Mouse (Mus musculus): ENCODE measurements around the gene Optc.

DNA sequence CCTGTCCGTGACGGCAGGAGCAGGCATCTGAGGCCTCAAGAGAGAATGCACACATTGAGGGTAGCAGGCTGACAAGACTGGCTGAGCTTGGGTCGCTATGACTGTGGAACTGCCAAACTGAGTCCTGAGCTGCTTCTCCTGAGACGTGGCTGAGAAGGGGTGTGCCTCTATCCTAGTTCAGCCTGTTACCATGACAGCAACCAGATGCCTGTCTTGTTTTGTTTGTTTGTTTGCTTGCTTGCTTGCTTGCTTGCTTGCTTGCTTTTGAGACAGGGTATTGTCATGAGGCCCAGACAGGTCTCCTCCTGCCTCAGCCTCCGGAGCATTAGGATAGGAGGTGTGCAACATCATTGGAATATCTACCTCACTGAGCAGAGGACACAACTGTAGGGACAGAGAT is 50.0 kb downstream of the Optc start:
- TF ChIP-seq CTCF (IDR thresholded peaks at IDR 0.05; ENCODE audit: low read depth) (no peak), EP300 (optimal IDR thresholded peaks at IDR 0.05) (no peak)

Measured in stomach, postnatal 0 days (tissue).